Mouse (Mus musculus) G1E (cell line): ENCODE measurements around the gene Kcnab2.

ENCODE experiments used
- CTCF ChIP-seq: IDR thresholded peaks from 2 replicates; pipeline ENCODE4 v1.5.1; 2012; ENCODE audit warnings: low read depth, low read length, inconsistent platforms, mixed read lengths
- POLR2AphosphoS5 ChIP-seq: IDR thresholded peaks from 2 replicates; pipeline ENCODE4 v1.6.1; 2012; ENCODE audit warnings: low read depth, low read length, inconsistent platforms; ENCODE audit not compliant: insufficient replicate concordance

DNA sequence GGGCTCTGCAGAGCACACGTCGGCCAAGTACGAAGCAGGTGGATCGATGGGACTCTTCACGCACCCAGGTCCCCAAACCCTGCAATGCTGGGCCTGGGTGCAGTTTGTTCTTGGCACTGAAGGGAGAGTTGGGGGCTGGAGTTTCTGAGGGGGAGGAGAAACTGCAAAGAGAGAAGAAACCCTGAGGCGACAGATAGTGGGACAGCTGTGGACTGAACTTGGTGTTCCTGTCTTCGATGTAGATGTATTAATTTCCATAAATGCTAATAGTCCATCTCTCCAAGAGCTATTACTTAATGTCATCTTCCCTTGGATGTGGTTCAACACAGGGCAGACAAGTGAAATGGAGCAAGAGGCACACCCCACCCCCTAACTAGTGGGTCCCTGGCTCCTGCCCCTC is 1.7 kb downstream of the Kcnab2 start:
- TF ChIP-seq POLR2AphosphoS5: no peak
- no peak for TF ChIP-seq CTCF
